Mouse (Mus musculus) heart, adult 2 months (tissue): ENCODE results near the gene Olfr18. TPM values are rescaled to one million over a fixed set of nuclear protein-coding genes. Genes with fewer than 3 reads are reported as not detected.

ENCODE experiments used
- DNase-seq, 2 experiments: peaks; one replicate each; pipeline ENCODE4 v3.0.0; 2021
- H3K27ac ChIP-seq: fragments of 200-600 bp; 2 replicates; pipeline ENCODE4 v1.8.1; 2022
- H3K27me3 ChIP-seq: fragments of 200-500 bp; 2 replicates; pipeline ENCODE4 v1.6.1; 2012; ENCODE audit warnings: mild to moderate bottlenecking, low read length, inconsistent platforms, mixed read lengths; ENCODE audit not compliant: control insufficient read depth, insufficient read depth
- H3K36me3 ChIP-seq: fragments of 200-500 bp; 2 replicates; pipeline ENCODE4 v1.6.1; 2012; ENCODE audit warnings: low read length, inconsistent platforms; ENCODE audit not compliant: control insufficient read depth, insufficient read depth
- H3K4me1 ChIP-seq: fragments of 200-500 bp; 2 replicates; pipeline ENCODE4 v1.6.1; 2011; ENCODE audit warnings: low read length; ENCODE audit not compliant: control insufficient read depth, insufficient read depth
- H3K4me3 ChIP-seq: fragments of 200-600 bp; 2 replicates; pipeline ENCODE4 v1.8.1; 2022
- H3K79me2 ChIP-seq: fragments of 200-500 bp; replicated peaks from 2 replicates; pipeline ENCODE4 v1.6.1; 2012; ENCODE audit warnings: mild to moderate bottlenecking, inconsistent platforms, low read length, moderate library complexity, mixed read lengths; ENCODE audit not compliant: control insufficient read depth, insufficient read depth
- H3K9ac ChIP-seq: fragments of 200-500 bp; 2 replicates; pipeline ENCODE4 v1.6.1; 2012; ENCODE audit warnings: low read depth, mild to moderate bottlenecking, control low read depth, inconsistent platforms, low read length, mixed read lengths
- CTCF ChIP-seq: fragments of 200-600 bp; IDR thresholded peaks from 2 replicates; pipeline ENCODE4 v1.8.1; 2022; ENCODE audit warnings: antibody characterized with exemption, mild to moderate bottlenecking, moderate library complexity
- EP300 ChIP-seq: fragments of 200-500 bp; IDR thresholded peaks from 2 replicates; pipeline ENCODE4 v1.6.1; 2011; ENCODE audit warnings: low read depth, low read length, control low read depth; ENCODE audit not compliant: insufficient read depth
- POLR2A ChIP-seq: fragments of 200-500 bp; IDR thresholded peaks from 2 replicates; pipeline ENCODE4 v1.6.1; 2011; ENCODE audit warnings: mild to moderate bottlenecking, low read depth, low read length, control low read depth; ENCODE audit not compliant: insufficient read depth
- WGBS: fragments of 180-500 bp; shearing (Covaris S2); methylation state at CpG from one replicate; pipeline ENCODE4 v1.1.7; 2018; 5-methylcytosine and 5-hydroxymethylcytosine counted together
- intact Hi-C: fragments of 180-260 bp; cut with DNase I; formaldehyde crosslinking; loops from one replicate; pipeline ENCODE4 v1.15.1; 2025
- long read RNA-seq: library from polyadenylated mRNA; stranded (forward); transcript quantifications from one replicate; pipeline ENCODE4 v2.0.0, GENCODE M21; 2021
- polyA plus RNA-seq: library from polyadenylated mRNA; depleted of rRNA; stranded (reverse); fragments of >200 nt; gene quantifications from 2 replicates; pipeline ENCODE4 v1.2.3, GENCODE M21; 2012; rRNA removed
- total RNA-seq, 2 experiments: library from RNA; stranded (reverse); gene quantifications; 2 replicates each; pipeline ENCODE4 v1.2.3; 2021

The Olfr18 gene
- total RNA-seq (not detected), polyA plus RNA-seq (0.06 TPM in 1 of 2 replicates, not detected in the other)
- long read RNA-seq: 0 reads

GRCm38 (mm10) chr9:20335994-20336393 is at the start of gene Olfr18:
Olfr18 (minus strand) TSS chr9:20336094.
- intact Hi-C loops: no loop called here
- Histone ChIP-seq H3K27ac (no peak within 1 kb of the TSS), H3K79me2 (no peaks in the 10 kb centered on the region), H3K4me3 (no peak within 1 kb of the TSS), H3K27me3 (no peaks in the 10 kb centered on the region), H3K36me3 (no peaks in the 10 kb centered on the region), H3K9ac (no peak within 1 kb of the TSS), H3K4me1 (no peaks in the 10 kb centered on the region)
- TF ChIP-seq EP300 (no peak), POLR2A (no peak), CTCF (no peak)
- no peak for DNase-seq

GRCm38 (mm10) chr9:20385343-20385703 is 49.4 kb upstream of the Olfr18 start:
- no peaks in the 10 kb centered on the region for H3K27me3 ChIP-seq
- no peak; the same call in 1 of the 2 replicates for TF ChIP-seq CTCF
- no peak for TF ChIP-seq POLR2A
- TF ChIP-seq EP300: no peak
- H3K4me3 ChIP-seq: peak overlapping the region; percentile 65
- H3K79me2 ChIP-seq: no peaks in the 10 kb centered on the region
- intact Hi-C loops: loop anchor here (2.0 to 10.0 kb wide), 3 partner anchors 75 to 199 kb away; partner anchors contain the start of genes Zfp26 and Zfp846
- no peak for DNase-seq
- H3K36me3 ChIP-seq: no peaks in the 10 kb centered on the region
- H3K9ac ChIP-seq: peak overlapping the region; percentile 49
- WGBS: 14% methylated on average over 16 of the region's 16 CpGs
- peak overlapping the region; percentile 68 for H3K27ac ChIP-seq
- peaks cover 1% of the 10 kb centered on the region for H3K4me1 ChIP-seq

GRCm38 (mm10) chr9:20384532-20385342 is 48.8 kb upstream of the Olfr18 start, which contains the start of gene Zfp560:
Zfp560 (minus strand) TSS chr9:20385177.
- H3K4me1 ChIP-seq: peaks cover 1% of the 10 kb centered on the region

GRCm38 (mm10) chr9:20383659-20384058 is 47.8 kb upstream of the Olfr18 start:
- H3K79me2 ChIP-seq: no peaks in the 10 kb centered on the region
- no peaks in the 10 kb centered on the region for H3K36me3 ChIP-seq
- H3K27ac ChIP-seq: no peak overlapping the region
- peaks cover 1% of the 10 kb centered on the region for H3K4me1 ChIP-seq
- 84% methylated on average over 7 of the region's 7 CpGs for WGBS
- intact Hi-C loops: loop anchor here (2.0 to 10.0 kb wide), 4 partner anchors 77 to 269 kb away; partner anchors contain the start of genes Pin1, Zfp26 and Zfp846
- no peaks in the 10 kb centered on the region for H3K27me3 ChIP-seq
- H3K4me3 ChIP-seq: no peak overlapping the region
- TF ChIP-seq CTCF: no peak
- no peak for TF ChIP-seq POLR2A
- no peak for TF ChIP-seq EP300
- DNase-seq: no peak
- no peak overlapping the region for H3K9ac ChIP-seq

More at GRCm38 (mm10) chr9:20384532-20385342, 48.8 kb upstream of the Olfr18 start, which contains the start of gene Zfp560:
- intact Hi-C loops: loop anchor here (2.0 to 10.0 kb wide), 4 partner anchors 76 to 268 kb away; partner anchors contain the start of genes Pin1, Zfp26 and Zfp846
- Histone ChIP-seq H3K27ac (peak within 1 kb of the TSS; percentile 68), H3K9ac (peak within 1 kb of the TSS; percentile 80), H3K79me2 (no peaks in the 10 kb centered on the region), H3K4me3 (peak within 1 kb of the TSS; percentile 65), H3K36me3 (no peaks in the 10 kb centered on the region), H3K27me3 (no peaks in the 10 kb centered on the region)
- TF ChIP-seq EP300: 0 out of 2 replicates have a peak, but pooled peaks have one; percentile 9
- TF ChIP-seq POLR2A: peak; percentile 74
- peak; percentile 80 for TF ChIP-seq CTCF
- DNase-seq: peak; percentile 90 to 94
- 3% methylated on average over 40 of the region's 40 CpGs for WGBS

GRCm38 (mm10) chr9:20374712-20375111 is 38.8 kb upstream of the Olfr18 start:
- no peak overlapping the region for H3K9ac ChIP-seq
- TF ChIP-seq CTCF: no peak
- no peak for TF ChIP-seq POLR2A
- TF ChIP-seq EP300: no peak
- H3K79me2 ChIP-seq: no peaks in the 10 kb centered on the region
- intact Hi-C loops: no loop called here
- WGBS: 98% methylated on average over 1 of the region's 1 CpGs
- no peak overlapping the region for H3K4me3 ChIP-seq
- H3K27me3 ChIP-seq: no peaks in the 10 kb centered on the region
- H3K4me1 ChIP-seq: no peaks in the 10 kb centered on the region
- no peak for DNase-seq
- no peaks in the 10 kb centered on the region for H3K36me3 ChIP-seq
- H3K27ac ChIP-seq: no peak overlapping the region

GRCm38 (mm10) chr9:20367311-20367710 is 31.4 kb upstream of the Olfr18 start:
- H3K79me2 ChIP-seq: 0 out of 2 replicates have a peak, but pooled peaks cover 2% of the 10 kb centered on the region
- no peak for DNase-seq
- no peak for TF ChIP-seq EP300
- TF ChIP-seq CTCF: no peak
- no peak for TF ChIP-seq POLR2A

More at GRCm38 (mm10) chr9:20367311-20367710, 31.4 kb upstream of the Olfr18 start:
- no peak overlapping the region for H3K4me3 ChIP-seq
- 80% methylated on average over 2 of the region's 2 CpGs for WGBS
- H3K27me3 ChIP-seq: no peaks in the 10 kb centered on the region
- no peaks in the 10 kb centered on the region for H3K36me3 ChIP-seq
- intact Hi-C loops: no loop called here
- H3K4me1 ChIP-seq: no peaks in the 10 kb centered on the region
- no peak overlapping the region for H3K27ac ChIP-seq
- no peak overlapping the region for H3K9ac ChIP-seq
